In the genomic region with DNA sequence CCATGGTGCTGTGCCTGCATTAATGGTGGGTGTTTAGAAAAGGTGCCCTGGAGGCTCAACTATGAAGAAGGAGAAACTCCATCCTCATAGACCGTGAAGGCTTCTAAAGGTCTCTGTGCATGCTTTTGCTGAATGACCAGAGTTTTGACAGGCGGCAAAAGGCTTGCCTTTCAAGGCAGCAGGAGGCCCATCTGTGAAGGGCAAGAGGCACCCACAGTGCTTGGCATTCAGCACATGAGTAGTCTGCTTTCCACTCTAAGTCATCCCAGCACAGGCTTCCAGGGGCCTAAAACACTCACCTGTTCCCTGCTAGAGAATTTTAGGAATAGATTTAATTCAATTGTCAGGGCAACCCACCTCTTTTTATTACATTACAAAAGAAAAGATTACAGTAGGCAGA, we compare ENCODE assay signal across 18 mouse cellular contexts. TPM values are rescaled to one million over a fixed set of nuclear protein-coding genes. Genes with fewer than 3 reads are reported as not detected.
"Had no signal": no experiment of that assay in that cellular context is flagged by ENCODE, and none has a peak within 500 bp of the region (broad histone marks: within the 10 kb centered on the region; RNA-seq: fewer than 3 reads in every experiment).

No protein-coding gene starts in this region.

- ATAC-seq: midbrain, embryonic 15.5 days had no signal

- H3K36me3 ChIP-seq: kidney, embryonic 15.5 days; liver, embryonic 13.5 days; midbrain, embryonic 12.5 days; midbrain, embryonic 15.5 days; neural tube, embryonic 13.5 days; stomach, embryonic 15.5 days had no signal

- H3K27ac ChIP-seq: liver, embryonic 13.5 days; macrophage; midbrain, embryonic 12.5 days; midbrain, embryonic 15.5 days; stomach, embryonic 15.5 days had no signal

- H3K4me3 ChIP-seq: kidney, embryonic 15.5 days; liver, embryonic 13.5 days; midbrain, embryonic 12.5 days; midbrain, embryonic 15.5 days; myocyte; neural tube, embryonic 13.5 days; stomach, embryonic 15.5 days had no signal

- H3K27me3 ChIP-seq: midbrain, embryonic 15.5 days; neural tube, embryonic 13.5 days; stomach, embryonic 15.5 days had no signal

- DNase-seq: kidney, postnatal 10 days; kidney, postnatal 36 days; layer of hippocampus, postnatal 36 days; liver, embryonic 13.5 days; lung, adult 2 months; retina, postnatal 1 day; right cerebral cortex, postnatal 25 days; spleen, adult 18-20 months; thymus, postnatal 25 days had no signal

- H3K9me3 ChIP-seq: kidney, embryonic 15.5 days; liver, embryonic 13.5 days; midbrain, embryonic 12.5 days; midbrain, embryonic 15.5 days; neural tube, embryonic 13.5 days; stomach, embryonic 15.5 days had no signal

RNA-seq across cellular contexts. Expression of a gene that starts 17.3 kb away (rescaled TPM):
- polyA plus RNA-seq: kidney, embryonic 15.5 days; limb, embryonic 11.5 days; limb, embryonic 14.5 days; liver, embryonic 13.5 days; midbrain, embryonic 12.5 days; midbrain, embryonic 15.5 days; myocyte had no signal
